Mouse (Mus musculus): ENCODE results near the gene Nipal4. TPM values are rescaled to one million over a fixed set of nuclear protein-coding genes. Genes with fewer than 3 reads are reported as not detected.
A peak's percentile ranks its signal among the peaks of the same experiment; 100 is the strongest.

Nipal4 gene
- total RNA-seq, 2 experiments from 2014 or later = not detected

- DNase-seq = no peak
Measured at GRCm38 (mm10) chr11:46157462-46157861, 8.8 kb downstream of the Nipal4 start.

DNA sequence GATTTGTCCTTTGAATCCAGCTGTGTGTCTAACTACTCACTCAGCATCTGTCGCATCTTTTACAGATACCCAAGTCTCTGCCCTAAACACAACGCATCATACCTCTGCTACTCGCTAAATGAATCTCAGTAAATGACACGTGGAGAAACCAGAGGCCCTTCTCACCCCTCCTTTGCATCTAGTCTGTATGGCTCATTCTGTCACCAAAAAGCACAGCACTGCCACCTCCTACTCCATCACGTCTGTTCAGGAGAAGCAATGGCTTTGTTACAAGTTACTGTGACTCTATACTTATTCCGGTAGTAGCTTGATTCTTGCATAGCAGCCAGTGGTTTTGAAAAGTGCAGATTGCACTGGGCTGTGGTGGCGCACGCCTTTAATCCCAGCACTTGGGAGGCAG, 9.4 kb downstream of the Nipal4 start:
- no peak for DNase-seq

GRCm38 (mm10) chr11:46146619-46147018, 19.7 kb downstream of the Nipal4 start:
- DNase-seq = no peak

DNA sequence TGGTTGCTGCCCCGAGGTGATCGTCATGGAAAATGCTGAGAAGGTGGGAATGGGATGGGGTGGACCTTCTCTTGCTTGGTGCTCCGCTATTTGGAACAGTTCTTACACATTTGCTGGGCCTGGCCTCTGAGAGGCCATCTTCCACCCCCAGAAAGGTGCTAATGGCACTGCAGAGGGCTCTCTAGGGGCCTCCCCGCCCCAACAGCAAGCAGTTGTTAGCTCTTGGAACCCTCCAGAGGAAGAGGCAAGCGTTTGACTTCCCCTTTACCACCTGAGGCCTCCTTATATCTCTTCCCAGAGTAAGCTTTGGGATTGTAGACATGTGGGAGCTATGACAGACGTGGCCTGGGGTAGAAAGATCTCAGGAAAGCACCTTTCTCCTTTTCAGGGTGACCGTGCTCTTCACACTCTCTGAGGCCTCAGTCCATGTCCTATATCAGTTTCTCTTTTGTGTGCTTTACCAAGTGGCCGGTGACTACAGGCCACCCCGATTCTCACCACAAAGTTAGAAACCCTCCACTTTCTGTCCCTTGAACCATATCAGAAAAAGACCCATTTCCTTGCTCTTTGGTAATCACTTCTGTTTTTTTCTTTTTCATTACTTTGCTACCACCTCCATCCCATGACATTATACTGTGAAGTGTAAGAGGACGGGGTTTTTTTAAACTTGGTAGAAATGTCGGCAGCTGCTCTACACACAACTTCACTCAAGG, 21.0 kb downstream of the Nipal4 start:
- DNase-seq = no peak

- no peak for DNase-seq
Measured at GRCm38 (mm10) chr11:46143342-46143741, 23.0 kb downstream of the Nipal4 start.

DNA sequence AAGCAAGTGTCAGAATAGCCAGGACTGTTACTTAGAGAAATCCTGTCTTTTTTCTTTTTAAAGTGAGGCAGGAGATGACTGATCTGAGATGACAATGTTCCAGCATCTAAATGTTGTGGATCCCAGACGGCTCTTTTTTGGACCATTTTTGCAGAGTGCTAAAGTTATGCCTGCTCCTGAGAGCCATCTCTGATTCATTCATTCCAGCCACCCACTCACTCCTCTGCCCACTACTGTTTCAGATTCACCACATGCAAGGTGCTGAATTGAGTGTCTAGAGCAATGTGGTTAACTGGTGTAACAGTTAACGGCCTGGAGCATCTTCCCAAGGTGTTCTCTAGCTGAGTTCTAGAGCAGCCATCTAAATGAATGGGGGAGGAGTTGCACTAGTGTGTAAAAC, 31.4 kb downstream of the Nipal4 start:
- no peak for DNase-seq

GRCm38 (mm10) chr11:46131022-46131986, 35.0 kb downstream of the Nipal4 start:
- no peak for DNase-seq

GRCm38 (mm10) chr11:46128548-46128945, 37.8 kb downstream of the Nipal4 start:
- peak; percentile 84 to 91 for DNase-seq

- DNase-seq = peak; percentile 77 to 89
Measured at GRCm38 (mm10) chr11:46127621-46128547, 38.4 kb downstream of the Nipal4 start.

- DNase-seq = no peak
Measured at GRCm38 (mm10) chr11:46126827-46127410, 39.4 kb downstream of the Nipal4 start.

DNA sequence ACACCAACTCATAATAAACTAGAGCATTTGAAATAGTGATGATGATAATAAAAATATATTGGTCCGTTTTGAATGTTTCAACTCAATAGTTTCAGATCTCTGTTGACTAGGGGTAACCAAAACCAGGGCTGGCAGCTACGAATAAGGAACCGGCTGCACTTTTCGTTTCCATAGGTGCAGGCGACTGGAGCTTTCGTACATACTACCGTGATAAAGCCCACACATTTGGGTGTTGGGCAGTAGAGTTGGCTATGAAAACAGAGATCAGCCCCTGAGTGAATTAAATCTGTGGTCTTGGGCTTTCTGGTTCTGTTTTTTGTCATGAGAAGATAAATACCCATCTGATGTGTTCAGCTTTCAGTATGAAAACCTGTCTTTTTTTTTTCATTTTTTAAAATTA, 40.0 kb downstream of the Nipal4 start:
- DNase-seq = no peak

GRCm38 (mm10) chr11:46125835-46126229, 40.5 kb downstream of the Nipal4 start:
- DNase-seq = no peak

- DNase-seq = no peak
Measured at GRCm38 (mm10) chr11:46125093-46125834, 41.0 kb downstream of the Nipal4 start.

GRCm38 (mm10) chr11:46123328-46123866, 42.9 kb downstream of the Nipal4 start:
- no peak for DNase-seq

DNA sequence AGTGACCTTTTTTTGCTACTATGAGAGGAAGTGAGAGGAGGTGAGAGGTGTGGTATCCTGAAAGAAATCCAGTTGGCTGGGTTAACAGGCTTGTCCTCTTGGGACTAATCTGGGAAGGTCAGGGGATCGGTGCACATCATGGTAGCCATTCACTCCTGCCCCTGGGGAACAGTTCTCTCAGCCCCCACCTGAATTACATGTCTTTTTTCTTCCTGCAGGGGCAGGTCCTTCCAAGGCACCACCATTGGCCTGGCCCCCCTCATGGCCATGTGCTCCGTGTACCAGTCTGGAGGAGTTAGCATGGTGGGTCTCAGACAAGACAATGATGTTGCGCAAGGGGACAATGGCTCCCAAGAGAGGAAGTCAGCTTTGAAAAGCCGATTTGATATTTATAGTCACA, 43.4 kb downstream of the Nipal4 start:
- peak; percentile 53 to 56 for DNase-seq

- no peak for DNase-seq
Measured at GRCm38 (mm10) chr11:46121666-46122065, 44.6 kb downstream of the Nipal4 start.

- peak in 1 of 2 experiments; percentile 55 for DNase-seq
Measured at GRCm38 (mm10) chr11:46120084-46120483, 46.2 kb downstream of the Nipal4 start.

- DNase-seq = peak in 1 of 2 experiments; percentile 72
Measured at GRCm38 (mm10) chr11:46119624-46120023, 46.7 kb downstream of the Nipal4 start.

GRCm38 (mm10) chr11:46116510-46116909, 49.8 kb downstream of the Nipal4 start:
- DNase-seq = no peak

GRCm38 (mm10) chr11:46115411-46116173, 50.7 kb downstream of the Nipal4 start:
- DNase-seq = no peak
